Mouse (Mus musculus) C2C12 (cell line): ENCODE measurements at regions not wholly inside any gene's neighbourhood (a gene's known extent, or its start where the extent isn't known, plus 50 kb on each side); places are given as distances from the start of the nearest gene placed in this dataset.

ENCODE experiments used
- CEBPB ChIP-seq: IDR thresholded peaks from one replicate; pipeline ENCODE4 v1.6.1; 2011; ENCODE audit warnings: low read depth, mild to moderate bottlenecking, control low read depth, moderate library complexity
- CTCF ChIP-seq: IDR thresholded peaks from one replicate; pipeline ENCODE4 v1.5.1; 2011; ENCODE audit not compliant: control insufficient read depth, insufficient read depth, insufficient read length
- FOSL1 ChIP-seq: IDR thresholded peaks from one replicate; pipeline ENCODE4 v1.8.0; 2011; ENCODE audit warnings: mild to moderate bottlenecking, low read length; ENCODE audit not compliant: poor library complexity, insufficient read depth, severe bottlenecking
- MAX ChIP-seq: IDR thresholded peaks from one replicate; pipeline ENCODE4 v1.6.1; 2011; ENCODE audit warnings: mild to moderate bottlenecking, control low read depth
- MYOD1 ChIP-seq: IDR thresholded peaks from one replicate; pipeline ENCODE4 v1.6.1; 2011; ENCODE audit warnings: low read depth; ENCODE audit not compliant: control insufficient read depth, insufficient read length
- USF1 ChIP-seq: IDR thresholded peaks from one replicate; pipeline ENCODE4 v1.6.1; 2011; ENCODE audit warnings: low read depth, mild to moderate bottlenecking, control low read depth, moderate library complexity

DNA sequence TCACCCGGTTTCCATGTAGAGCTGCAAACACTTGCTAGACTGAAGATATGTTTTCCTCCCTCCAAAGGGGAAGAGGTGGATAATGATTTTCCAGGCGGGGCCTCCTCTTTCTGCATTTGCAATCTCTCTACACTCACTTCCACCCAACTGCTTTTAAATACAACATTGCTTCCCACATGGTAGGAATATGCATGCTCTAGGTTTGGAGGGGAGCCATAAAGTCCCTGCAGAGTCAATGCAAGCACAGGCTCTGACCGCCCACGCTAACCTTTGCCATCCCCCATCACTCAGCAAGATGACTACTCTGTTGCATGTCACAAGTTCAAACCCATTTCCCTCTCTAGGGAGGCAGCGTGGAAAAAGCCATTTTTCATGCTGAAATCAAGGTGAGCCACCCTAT, 372.9 kb downstream of the Tmem132b start:
- no peak for TF ChIP-seq MAX
- TF ChIP-seq CTCF, result no peak
- TF ChIP-seq CEBPB, result no peak
- TF ChIP-seq MYOD1, result no peak
- TF ChIP-seq USF1, result no peak
- TF ChIP-seq FOSL1, result no peak
